Mouse (Mus musculus) erythroblast, adult 5-6 weeks (primary cell): Measurements from ENCODE around the gene Eci2. TPM values are rescaled to one million over a fixed set of nuclear protein-coding genes. Genes with fewer than 3 reads are reported as not detected.
A peak's percentile ranks its signal among the peaks of the same experiment; 100 is the strongest.
"Not testable (repeated sequence)": the region's sequence is repeated elsewhere in the genome, so short reads cannot be mapped to it uniquely, and the experiment has no call there.

Experiments
- ATAC-seq: replicated peaks from 2 replicates; pipeline ENCODE4 v1.8.0; 2016; ENCODE audit warnings: moderate number of reproducible peaks, mild to moderate bottlenecking, moderate TSS enrichment, inconsistent platforms; ENCODE audit not compliant: poor library complexity, low FRiP score, severe bottlenecking
- total RNA-seq, 2 experiments: library from RNA; stranded (forward) in 1 of 2; stranded (reverse) in 1 of 2; fragments of 150-400 nt in 1 of 2; fragments of 200-764, 138-1000 nt in 1 of 2; gene quantifications; 2 replicates each; pipeline versions ENCODE4 v1.2.3 to v1.2.4; 2015 to 2017; ENCODE audit warnings: low replicate concordance in 2 of 2

The Eci2 gene
- total RNA-seq, 2 experiments from 2014 or later = 18.4 to 39.9 TPM

- peak; percentile 73 for ATAC-seq
These were observed 33.3 kb downstream of the Eci2 start for GRCm38 (mm10) chr13:34993595-34993982.

GRCm38 (mm10) chr13:34993085-34993484 lies 33.8 kb downstream of the Eci2 start:
- ATAC-seq = no peak

- no peak for ATAC-seq
These were observed 35.2 kb downstream of the Eci2 start for GRCm38 (mm10) chr13:34991581-34992273.

GRCm38 (mm10) chr13:34983479-34983878 lies 43.4 kb downstream of the Eci2 start:
- ATAC-seq = not testable (repeated sequence)

- ATAC-seq = not testable (repeated sequence)
These were observed 48.3 kb downstream of the Eci2 start for GRCm38 (mm10) chr13:34978635-34979034.

- ATAC-seq = peak; percentile 91
These were observed 49.5 kb downstream of the Eci2 start for GRCm38 (mm10) chr13:34977410-34977809.

GRCm38 (mm10) chr13:34976116-34976515 lies 50.8 kb downstream of the Eci2 start:
- no peak for ATAC-seq

GRCm38 (mm10) chr13:34973770-34974169 lies 53.1 kb downstream of the Eci2 start:
- no peak for ATAC-seq

- ATAC-seq = peak; percentile 54; the same call in 1 of the 2 replicates
These were observed 53.7 kb downstream of the Eci2 start for GRCm38 (mm10) chr13:34973149-34973548.

- ATAC-seq = not testable (repeated sequence)
These were observed 54.4 kb downstream of the Eci2 start for GRCm38 (mm10) chr13:34972456-34972855.

- not testable (repeated sequence) for ATAC-seq
These were observed 61.2 kb downstream of the Eci2 start for GRCm38 (mm10) chr13:34965647-34966046.

GRCm38 (mm10) chr13:34964866-34965265 lies 62.0 kb downstream of the Eci2 start:
- no peak for ATAC-seq

- no peak for ATAC-seq
These were observed 62.5 kb downstream of the Eci2 start for GRCm38 (mm10) chr13:34964419-34964818.

- ATAC-seq = no peak
These were observed 63.1 kb downstream of the Eci2 start, which contains the start of gene Eci3 for GRCm38 (mm10) chr13:34963511-34964397. Eci3 (minus strand) TSS chr13:34963810.

- no peak for ATAC-seq
These were observed 65.7 kb downstream of the Eci2 start for GRCm38 (mm10) chr13:34960996-34961770.

- ATAC-seq = not testable (repeated sequence)
These were observed 68.7 kb downstream of the Eci2 start for GRCm38 (mm10) chr13:34958158-34958557.

- ATAC-seq = no peak
These were observed 70.0 kb downstream of the Eci2 start for GRCm38 (mm10) chr13:34956901-34957300.

- not testable (repeated sequence) for ATAC-seq
These were observed 75.5 kb downstream of the Eci2 start for GRCm38 (mm10) chr13:34951437-34951836.

- no peak for ATAC-seq
These were observed 84.5 kb downstream of the Eci2 start for GRCm38 (mm10) chr13:34942370-34942769.
